Mouse (Mus musculus): ENCODE data around the gene Stag2.

DNA sequence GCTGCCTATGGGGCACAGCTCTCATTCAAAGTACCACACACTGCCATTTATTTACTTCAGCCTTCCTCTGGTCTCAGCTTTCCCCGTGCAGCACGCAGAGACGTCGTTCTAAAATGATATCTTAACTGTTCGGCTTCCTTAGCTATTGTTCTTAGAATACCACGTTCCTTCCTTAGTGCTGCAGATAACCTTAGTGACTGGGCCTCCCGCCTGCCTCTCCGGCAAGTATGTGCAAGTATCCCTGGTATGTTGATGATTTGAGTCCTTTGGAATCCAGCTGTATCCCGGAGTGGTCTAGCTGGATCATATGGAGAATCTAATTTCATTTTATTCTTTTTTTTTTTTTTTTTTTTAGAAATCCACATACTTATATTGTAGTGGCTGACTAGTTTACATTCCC is 9.2 kb upstream of the Stag2 start:
- TF ChIP-seq CTCF (IDR thresholded peaks at IDR 0.05; ENCODE audit: insufficient read depth, low read depth, low read length) = no peak
- TF ChIP-seq POLR2A (IDR thresholded peaks at IDR 0.05; ENCODE audit: insufficient read depth, low read depth, low read length) = no peak
